Mouse (Mus musculus) kidney, adult 8-10 months (tissue): ENCODE data around the gene Abcc12.

Experiments
- DNase-seq, 2 experiments: peaks; one replicate each; pipeline ENCODE4 v3.0.0; 2022

Gene Abcc12

GRCm38 (mm10) chr8:86578076-86578475, 2.4 kb downstream of the Abcc12 start:
- DNase-seq, result peak; percentile 28 to 32

- no peak for DNase-seq
Measured at GRCm38 (mm10) chr8:86577547-86577946, 2.9 kb downstream of the Abcc12 start.

GRCm38 (mm10) chr8:86563674-86564073, 16.8 kb downstream of the Abcc12 start:
- DNase-seq, result no peak

GRCm38 (mm10) chr8:86561737-86562136, 18.7 kb downstream of the Abcc12 start:
- no peak for DNase-seq

GRCm38 (mm10) chr8:86560688-86561065, 19.8 kb downstream of the Abcc12 start:
- no peak for DNase-seq

GRCm38 (mm10) chr8:86559947-86560687, 20.4 kb downstream of the Abcc12 start:
- no peak for DNase-seq

GRCm38 (mm10) chr8:86557186-86558045, 23.1 kb downstream of the Abcc12 start:
- DNase-seq, result no peak

GRCm38 (mm10) chr8:86555564-86555963, 24.9 kb downstream of the Abcc12 start:
- no peak for DNase-seq

GRCm38 (mm10) chr8:86554220-86554891, 26.1 kb downstream of the Abcc12 start:
- no peak for DNase-seq

GRCm38 (mm10) chr8:86550516-86550915, 30.0 kb downstream of the Abcc12 start:
- no peak for DNase-seq

- DNase-seq, result no peak
Measured at GRCm38 (mm10) chr8:86546001-86546400, 34.5 kb downstream of the Abcc12 start.

- no peak for DNase-seq
Measured at GRCm38 (mm10) chr8:86540906-86541305, 39.6 kb downstream of the Abcc12 start.

- DNase-seq, result no peak
Measured at GRCm38 (mm10) chr8:86540376-86540775, 40.1 kb downstream of the Abcc12 start.

- DNase-seq, result no peak
Measured at GRCm38 (mm10) chr8:86536663-86536987, 43.9 kb downstream of the Abcc12 start.

- peak; percentile 54 to 69 for DNase-seq
Measured at GRCm38 (mm10) chr8:86535791-86536662, 44.5 kb downstream of the Abcc12 start.

- no peak for DNase-seq
Measured at GRCm38 (mm10) chr8:86535068-86535560, 45.4 kb downstream of the Abcc12 start.

- no peak for DNase-seq
Measured at GRCm38 (mm10) chr8:86529714-86530113, 50.8 kb downstream of the Abcc12 start.

- DNase-seq, result no peak
Measured at GRCm38 (mm10) chr8:86527336-86528029, 53.0 kb downstream of the Abcc12 start.

GRCm38 (mm10) chr8:86526808-86527207, 53.7 kb downstream of the Abcc12 start:
- no peak for DNase-seq

GRCm38 (mm10) chr8:86514203-86514602, 66.3 kb downstream of the Abcc12 start:
- DNase-seq, result no peak

- DNase-seq, result no peak
Measured at GRCm38 (mm10) chr8:86512886-86513285, 67.6 kb downstream of the Abcc12 start.
